Mouse (Mus musculus) granulocyte monocyte progenitor cell, adult 5-6 weeks (primary cell): ENCODE measurements at regions not wholly inside any gene's neighbourhood (a gene's known extent, or its start where the extent isn't known, plus 50 kb on each side); places are given as distances from the start of the nearest gene placed in this dataset.

Experiments
- ATAC-seq: replicated peaks from 2 replicates; pipeline ENCODE4 v1.8.0; 2016; ENCODE audit warnings: mild to moderate bottlenecking, moderate TSS enrichment, inconsistent platforms; ENCODE audit not compliant: poor library complexity, severe bottlenecking

GRCm38 (mm10) chr13:37500668-37501286 lies 155.8 kb downstream of the Ly86 start:
- ATAC-seq: no peak

GRCm38 (mm10) chr13:37503449-37503848 lies 158.4 kb downstream of the Ly86 start:
- no peak for ATAC-seq

- ATAC-seq: 0 out of 2 replicates have a peak, but pooled peaks have one; percentile 47
Observed at GRCm38 (mm10) chr13:37503898-37504297, 158.9 kb downstream of the Ly86 start.

DNA sequence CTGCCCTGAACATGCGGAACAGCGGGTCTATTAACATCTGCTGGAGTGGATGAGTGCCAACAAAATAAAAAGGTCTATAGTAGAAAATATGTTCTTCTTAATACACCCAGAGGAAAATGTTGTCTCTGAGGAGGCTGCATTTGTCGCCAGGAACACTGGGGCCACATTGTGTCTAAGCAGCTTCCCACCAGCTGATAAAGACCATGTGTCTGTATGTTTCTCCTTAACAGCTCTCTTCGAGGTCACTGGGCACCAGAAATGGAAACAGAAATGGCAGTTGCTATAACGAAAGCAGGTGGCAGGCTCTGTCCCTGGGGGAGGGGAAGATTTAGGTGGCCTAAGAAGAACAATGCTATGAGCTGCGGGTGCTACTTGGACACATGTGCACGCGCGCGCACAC lies 159.4 kb downstream of the Ly86 start:
- ATAC-seq: no peak

GRCm38 (mm10) chr13:37505617-37506016 lies 160.6 kb downstream of the Ly86 start:
- no peak for ATAC-seq

DNA sequence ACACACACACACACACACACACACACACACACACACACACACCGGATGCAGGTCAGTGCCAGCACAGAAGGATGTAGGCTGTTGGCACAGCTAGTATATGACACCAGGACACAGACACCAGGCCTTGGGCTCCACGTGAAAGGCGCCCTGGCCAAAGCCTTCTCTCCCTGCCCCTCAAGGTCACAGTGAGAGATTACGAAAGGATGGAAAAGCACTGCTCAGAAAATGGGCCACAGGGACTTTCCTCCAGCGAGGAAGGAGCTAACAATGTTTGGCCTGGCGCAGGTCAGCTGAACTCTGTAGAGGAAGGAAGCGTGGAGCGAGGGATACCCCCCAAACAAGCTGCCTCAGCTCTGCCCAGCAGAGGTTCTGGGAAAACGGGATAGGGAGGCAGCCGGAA lies 161.0 kb downstream of the Ly86 start:
- no peak; the same call in 1 of the 2 replicates for ATAC-seq

DNA sequence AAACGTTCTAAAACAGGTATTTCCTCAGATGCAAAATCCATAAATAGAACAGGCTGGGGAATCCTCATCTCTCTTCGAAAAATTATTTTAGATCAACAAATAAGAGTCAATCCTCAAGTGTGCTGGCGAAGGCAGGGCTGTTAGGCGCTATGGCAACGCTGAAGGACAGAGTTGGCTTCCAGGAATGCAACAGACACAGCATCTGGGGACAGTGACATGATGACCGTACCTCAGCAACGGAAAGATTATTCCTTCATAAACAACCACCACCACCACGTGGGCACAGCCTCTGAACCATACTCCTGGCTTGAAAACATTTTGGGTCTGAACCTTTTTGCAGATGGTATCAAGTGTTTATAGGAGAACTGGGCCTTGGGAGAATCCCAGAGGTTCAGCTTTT lies 161.7 kb downstream of the Ly86 start:
- no peak for ATAC-seq

- no peak for ATAC-seq
Observed at GRCm38 (mm10) chr13:37507146-37507545, 162.1 kb downstream of the Ly86 start.

DNA sequence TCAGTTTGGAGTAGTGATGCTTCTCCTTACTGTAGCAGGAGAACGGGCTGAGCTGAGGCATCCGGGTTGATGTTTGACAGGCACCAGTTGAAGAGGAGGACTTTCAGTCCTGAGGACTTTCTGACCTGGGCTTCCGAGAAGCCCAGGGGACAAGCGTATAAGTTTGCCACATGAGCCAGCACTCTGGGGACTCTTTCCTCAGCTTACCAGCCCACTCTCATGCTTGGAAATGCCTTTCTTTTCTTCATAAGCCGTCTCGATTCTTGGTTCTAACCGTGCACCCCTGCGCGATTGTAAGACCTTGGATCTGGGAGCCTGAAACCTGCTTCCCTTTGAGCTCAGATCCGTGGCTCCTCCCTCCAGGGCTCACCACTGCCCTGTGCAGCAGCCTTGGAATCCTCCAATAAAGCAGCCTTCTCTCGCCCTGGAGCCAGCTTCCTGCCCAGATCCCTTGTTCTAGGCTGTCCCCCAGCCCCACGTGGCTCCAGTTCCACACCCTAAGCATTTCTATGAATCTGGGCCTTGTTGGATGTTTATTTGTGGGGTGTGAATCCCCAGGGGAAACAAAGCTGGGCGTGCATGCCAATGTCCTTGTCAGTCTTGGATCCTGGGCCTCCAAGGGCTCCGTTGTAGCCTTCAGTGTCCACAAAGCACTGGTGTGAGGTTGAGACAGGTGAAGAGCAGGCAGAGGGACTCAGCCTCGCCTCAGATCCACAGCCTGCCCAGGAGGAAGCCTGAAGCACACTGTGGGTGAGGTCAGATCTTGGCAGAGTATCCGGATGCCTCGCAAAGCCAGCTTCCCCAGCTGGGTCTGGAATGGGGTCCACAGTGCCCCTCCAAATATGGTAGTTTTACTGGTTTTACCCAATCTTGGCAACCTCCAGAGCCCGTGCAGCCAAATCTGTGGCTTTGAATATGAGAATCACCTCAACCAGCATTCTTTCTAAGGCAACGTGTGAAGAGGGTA lies 163.7 kb downstream of the Ly86 start:
- ATAC-seq: peak; percentile 27

- peak; percentile 70 for ATAC-seq
Observed at GRCm38 (mm10) chr13:37509352-37509851, 164.4 kb downstream of the Ly86 start.

- no peak for ATAC-seq
Observed at GRCm38 (mm10) chr13:37510511-37510910, 165.5 kb downstream of the Ly86 start.

DNA sequence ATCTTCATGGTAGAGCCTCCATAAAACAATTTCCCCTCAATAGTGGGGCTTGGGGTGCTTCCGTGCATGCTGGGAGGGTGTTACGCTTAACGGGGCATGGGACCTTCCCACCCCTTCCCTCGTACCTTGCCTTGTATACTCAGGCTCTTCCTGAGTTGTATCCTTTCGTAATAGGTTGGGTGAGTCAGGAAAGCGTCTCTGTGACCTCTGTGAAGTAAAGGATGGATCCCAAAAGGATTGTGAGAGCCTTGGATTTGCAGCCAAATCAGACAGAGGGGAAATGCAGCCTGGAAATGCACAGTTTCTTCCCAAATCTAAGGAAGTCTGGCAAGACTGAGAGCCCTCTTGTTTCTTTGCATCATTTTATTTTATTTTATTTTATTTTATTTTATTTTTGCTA lies 166.0 kb downstream of the Ly86 start:
- ATAC-seq: no peak

DNA sequence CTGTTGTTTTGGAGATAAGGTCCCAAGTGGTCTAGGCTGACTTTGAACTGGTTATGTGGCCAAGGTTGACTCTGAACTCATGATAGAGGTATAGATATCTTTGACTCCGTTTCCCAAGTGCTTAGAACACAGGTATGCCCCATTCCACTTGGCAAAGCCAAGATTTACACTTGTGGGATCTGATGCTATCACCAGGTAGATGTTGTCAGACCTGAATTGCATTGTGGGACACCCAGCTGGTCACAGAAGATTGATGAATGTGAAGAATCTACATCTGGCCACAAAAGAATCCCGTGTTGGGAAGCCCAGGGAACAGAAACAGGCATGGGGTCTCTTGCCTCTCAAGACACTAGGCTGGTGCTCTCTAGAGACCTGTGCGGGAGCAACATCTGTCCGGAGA lies 166.4 kb downstream of the Ly86 start:
- no peak for ATAC-seq

DNA sequence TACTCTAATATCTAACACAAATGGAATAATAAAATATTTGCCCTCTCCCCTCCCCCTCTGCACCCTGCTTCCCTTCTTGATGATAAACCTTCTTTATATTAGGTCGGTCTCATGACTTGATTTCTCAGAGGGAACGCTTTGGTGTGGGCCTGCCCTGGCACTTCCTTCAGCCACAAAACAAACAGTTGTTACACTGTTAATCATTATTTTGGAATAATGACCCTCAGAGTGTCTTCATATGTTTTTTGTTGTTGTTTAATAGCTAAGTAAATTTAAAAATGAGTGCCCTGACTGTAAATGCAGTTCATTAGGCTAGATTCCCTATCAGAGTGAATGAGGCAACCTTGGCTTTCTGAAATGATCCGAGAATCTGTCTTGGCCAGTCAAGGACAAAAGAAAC lies 167.8 kb downstream of the Ly86 start:
- no peak for ATAC-seq

DNA sequence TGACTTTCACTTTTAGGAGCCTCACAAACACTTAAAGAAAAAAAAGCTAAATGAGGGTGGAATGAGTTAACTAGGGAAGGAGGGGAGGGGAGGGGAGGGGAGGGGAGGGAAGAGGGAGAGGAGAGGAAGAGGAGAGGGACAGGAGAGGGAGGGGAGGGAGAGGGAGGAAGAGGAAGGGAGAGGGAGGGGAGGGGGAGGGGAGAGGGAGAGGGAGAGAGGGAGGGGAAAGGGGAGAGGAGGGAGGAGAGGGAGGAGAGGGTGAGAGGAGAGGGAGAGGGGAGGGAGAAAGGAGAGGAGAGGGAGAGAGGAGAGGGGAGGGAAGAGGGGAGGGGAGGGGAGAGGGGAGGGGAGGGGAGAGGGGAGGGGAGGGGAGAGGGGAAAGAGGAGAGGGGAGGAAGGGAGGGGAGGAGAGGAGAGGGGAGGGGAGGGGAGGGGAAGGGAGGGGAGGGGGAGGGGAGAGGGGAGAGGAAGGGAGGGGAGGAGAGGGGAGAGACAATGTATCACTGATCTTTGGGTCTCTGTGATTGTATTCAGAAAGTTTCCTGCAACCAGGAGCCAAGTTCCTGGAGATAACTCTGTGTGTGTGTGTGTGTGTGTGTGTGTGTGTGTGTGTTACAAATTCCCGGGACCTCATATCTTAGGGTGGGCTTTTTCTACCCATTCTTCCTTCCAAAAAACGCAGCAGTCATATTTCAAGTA lies 168.3 kb downstream of the Ly86 start:
- ATAC-seq: no peak

DNA sequence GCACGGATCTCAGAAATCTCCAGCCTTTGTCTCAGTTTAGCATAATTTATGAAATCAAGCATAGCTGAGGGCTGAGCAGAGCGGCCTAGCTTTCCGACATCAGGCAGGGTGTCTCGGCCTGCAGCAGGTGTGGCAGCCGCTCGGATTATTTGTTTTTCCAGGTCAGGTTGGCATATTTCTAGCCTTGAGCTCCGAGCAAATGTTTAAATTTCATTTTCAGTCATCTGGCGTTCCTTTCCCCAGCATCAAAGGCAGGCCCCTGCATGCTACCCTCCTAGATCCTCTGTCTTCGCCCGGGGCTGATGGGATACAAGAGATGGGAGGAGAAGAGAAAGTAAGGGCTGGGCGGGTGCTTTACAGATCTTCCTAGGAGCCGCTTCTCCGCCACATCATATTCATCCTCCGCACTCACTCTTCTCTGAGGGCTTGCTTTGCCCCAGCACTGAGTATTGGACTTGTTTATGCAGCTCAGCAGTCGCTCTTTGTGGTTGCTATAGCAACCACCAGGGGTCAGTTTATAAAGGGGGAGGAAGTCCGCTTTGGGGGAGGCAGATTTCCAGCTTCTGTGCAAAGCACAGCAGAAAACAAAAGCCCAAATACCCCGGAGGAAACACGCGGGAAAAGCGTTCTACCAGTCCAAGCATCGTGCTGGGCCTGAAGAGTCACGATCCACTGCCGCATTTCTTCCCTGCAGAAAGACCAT lies 169.0 kb downstream of the Ly86 start:
- no peak for ATAC-seq

DNA sequence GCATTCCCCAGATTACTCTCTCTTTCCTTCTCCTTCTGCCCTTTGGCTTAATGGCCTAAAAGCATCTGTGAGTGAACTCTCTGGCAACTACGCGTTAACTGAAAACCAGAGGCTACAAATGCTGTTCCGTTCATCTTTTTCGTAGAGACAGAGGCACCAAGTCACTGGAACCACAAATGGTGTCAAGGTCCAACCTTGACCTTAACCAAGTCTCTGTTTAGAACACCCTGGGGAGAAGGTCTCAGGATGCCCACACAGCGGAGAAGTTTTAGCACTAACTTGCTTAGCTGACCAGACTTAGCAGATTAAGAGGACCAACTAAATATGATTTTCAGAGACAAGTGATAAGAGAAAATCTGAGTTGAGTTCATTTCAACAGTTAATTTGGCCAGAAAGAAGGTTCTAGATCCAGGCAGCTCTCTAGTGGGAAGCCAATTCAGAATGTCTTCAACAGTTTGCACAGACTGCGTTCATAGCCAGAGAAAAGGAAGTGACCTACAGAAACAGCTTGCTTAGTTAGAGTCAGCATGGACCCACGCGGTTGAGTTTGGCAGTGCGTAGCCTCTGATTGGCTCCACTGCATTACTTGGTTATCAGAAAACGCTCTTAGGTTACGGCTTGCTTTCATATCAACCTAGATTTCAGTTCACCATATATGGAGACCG lies 169.8 kb downstream of the Ly86 start:
- ATAC-seq: peak; percentile 68

DNA sequence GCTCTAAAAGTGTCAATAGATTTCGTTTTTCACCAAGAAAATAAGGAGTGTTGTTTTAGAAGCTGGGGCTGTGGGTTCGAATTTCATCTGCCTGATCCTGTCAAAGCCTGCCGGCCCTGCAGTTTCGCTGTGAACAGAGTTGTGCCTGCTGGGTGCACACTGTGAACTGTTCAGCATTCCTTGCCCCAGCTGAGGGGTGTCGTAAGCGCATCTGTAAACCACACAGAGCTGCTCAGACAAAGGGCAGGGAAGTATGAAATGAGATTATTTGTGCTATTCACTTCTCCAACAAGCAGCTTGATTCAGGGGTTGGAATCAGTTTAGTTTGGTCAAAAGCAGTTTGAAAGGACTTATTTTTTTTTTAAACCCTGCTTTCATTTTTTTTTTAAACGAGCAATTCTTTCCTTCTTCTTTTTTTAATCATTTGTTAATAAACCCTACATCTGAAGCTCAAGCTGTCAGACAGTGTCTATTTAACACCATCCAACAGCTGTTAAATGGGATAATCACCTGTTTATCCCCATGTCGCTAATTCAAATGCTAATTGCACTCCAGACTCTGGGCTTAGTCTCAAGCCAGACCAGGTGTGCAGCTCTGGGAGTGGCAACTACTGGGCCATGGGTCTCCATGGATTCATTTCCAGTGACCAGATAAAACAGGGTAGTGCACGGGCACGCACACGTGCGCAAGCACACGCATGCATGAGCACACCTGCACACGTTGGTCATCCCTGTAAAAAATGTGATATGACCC lies 172.2 kb downstream of the Ly86 start:
- ATAC-seq: peak; percentile 83

DNA sequence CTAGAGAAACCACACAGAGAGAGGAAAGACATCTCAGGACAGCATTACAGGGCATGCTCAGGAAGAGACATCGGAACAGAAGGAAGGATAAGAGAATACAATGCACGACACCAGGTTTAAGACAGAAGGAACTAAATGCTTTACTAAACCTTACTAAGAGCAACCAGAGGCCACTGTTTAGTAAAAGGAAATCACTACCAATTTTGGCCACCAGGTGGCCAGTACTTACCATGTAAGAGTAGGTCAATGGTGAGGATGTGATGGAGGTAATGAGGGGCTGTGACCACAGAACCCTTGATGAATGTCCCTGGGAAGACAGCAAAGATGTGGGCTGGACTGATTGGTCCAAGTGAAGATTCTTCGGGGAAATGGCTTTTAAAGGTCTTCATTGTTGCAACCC lies 174.9 kb downstream of the Ly86 start:
- peak; percentile 63 for ATAC-seq
